Comparison of ENCODE assay signal across 13 mouse cellular contexts in genomic region chr6:124380142-124380541, GRCm38 (mm10). TPM values are rescaled to one million over a fixed set of nuclear protein-coding genes. Genes with fewer than 3 reads are reported as not detected.
DNase-seq lines count a peak whose midpoint lies in the region; ATAC-seq and TF ChIP-seq lines count a peak whose summit lies in the region.
"Had no signal": no experiment of that assay in that cellular context is flagged by ENCODE, and none has a peak within 500 bp of the region (broad histone marks: within the 10 kb centered on the region; RNA-seq: fewer than 3 reads in every experiment).

No protein-coding gene starts in this region.

- no peak for ATAC-seq in heart, postnatal 0 days (ENCODE audit: insufficient read depth, low read depth)
- ATAC-seq in hematopoietic stem cell, adult 5-6 weeks (replicated peaks in 1 of 2; ENCODE audit: insufficient read depth in 1 of 2, low FRiP score in 2 of 2, low TSS enrichment in 1 of 2, low read depth in 1 of 2, poor library complexity in 2 of 2, severe bottlenecking in 2 of 2) = peak; percentile 43 to 49
- ATAC-seq: intestine, embryonic 16.5 days; midbrain, embryonic 13.5 days had no signal

- no peak overlapping the region for H3K27ac ChIP-seq in heart, postnatal 0 days (ENCODE audit: low read depth)
- H3K27ac ChIP-seq in MEL (ENCODE audit: control insufficient read depth, low read depth, low read length) = no peak overlapping the region
- H3K27ac ChIP-seq: heart, embryonic 15.5 days; liver, embryonic 13.5 days; midbrain, embryonic 13.5 days had no signal

- no peaks in the 10 kb centered on the region for H3K4me1 ChIP-seq in heart, postnatal 0 days (ENCODE audit: control insufficient read depth, insufficient read depth)
- peaks cover 13 to 23% of the 10 kb centered on the region in 2 experiments for H3K4me1 ChIP-seq in MEL (ENCODE audit: control insufficient read depth in 1 of 2, insufficient read depth in 2 of 2, low read length in 2 of 2)
- H3K4me1 ChIP-seq: heart, embryonic 15.5 days; midbrain, embryonic 13.5 days had no signal

- no peak overlapping the region for H3K4me2 ChIP-seq in heart, postnatal 0 days (ENCODE audit: low read depth, low read length)
- H3K4me2 ChIP-seq: heart, embryonic 15.5 days; liver, embryonic 13.5 days; midbrain, embryonic 13.5 days had no signal

- TF ChIP-seq EP300 in heart, postnatal 0 days (IDR thresholded peaks at IDR 0.05; ENCODE audit: low read depth) = no peak
- TF ChIP-seq EP300 in MEL (IDR thresholded peaks at IDR 0.05; ENCODE audit: low read depth in 1 of 2, low read length in 2 of 2) = no peak

- H3K79me2 ChIP-seq in MEL (ENCODE audit: control insufficient read depth, insufficient read depth, low read length, poor library complexity) = no peaks in the 10 kb centered on the region

- H3K4me3 ChIP-seq in heart, postnatal 0 days (ENCODE audit: low read depth, low read length) = no peak overlapping the region
- no peak overlapping the region for H3K4me3 ChIP-seq in MEL (ENCODE audit: control insufficient read depth in 1 of 2, insufficient read depth in 1 of 2, low read depth in 2 of 2, low read length in 2 of 2)
- H3K4me3 ChIP-seq: heart, embryonic 15.5 days; liver, embryonic 13.5 days; midbrain, embryonic 13.5 days had no signal

- TF ChIP-seq RAD21 in MEL (IDR thresholded peaks at IDR 0.05; ENCODE audit: low read depth, low read length) = peak; percentile 63

- intact Hi-C loops in heart, postnatal 14 days (cut with DNase I) = no loop called here
- intact Hi-C loops in left cerebral cortex, postnatal 4 days (cut with DNase I) = no loop called here

- peak; percentile 10; the same call in 1 of the 2 replicates for TF ChIP-seq CTCF in heart, postnatal 0 days (IDR thresholded peaks at IDR 0.05; ENCODE audit: low read depth)
- TF ChIP-seq CTCF in MEL (IDR thresholded peaks at IDR 0.05 in 2 of 3, conservative IDR thresholded peaks at IDR 0.05 in 1 of 3; ENCODE audit: control insufficient read depth in 1 of 3, insufficient read depth in 1 of 3, low read depth in 2 of 3, low read length in 3 of 3, poor library complexity in 1 of 3, severe bottlenecking in 1 of 3) = peak in 2 of 3 experiments; percentile 49 to 68; a peak in 4 of 6 replicates

- TF ChIP-seq POLR2A in MEL (IDR thresholded peaks at IDR 0.05; ENCODE audit: control insufficient read depth in 1 of 2, insufficient read depth in 1 of 2, low read depth in 1 of 2, low read length in 2 of 2, poor library complexity in 1 of 2) = no peak

- no peaks in the 10 kb centered on the region for H3K27me3 ChIP-seq in heart, postnatal 0 days (ENCODE audit: control insufficient read depth, insufficient read depth, low read length)
- H3K27me3 ChIP-seq in MEL (ENCODE audit: control insufficient read depth in 1 of 2, insufficient read depth in 2 of 2, low read length in 2 of 2) = no peaks in the 10 kb centered on the region
- H3K27me3 ChIP-seq: heart, embryonic 15.5 days; liver, embryonic 13.5 days; midbrain, embryonic 13.5 days had no signal

- 37% methylated on average over 5 of the region's 5 CpGs for WGBS in heart, postnatal 0 days

- H3K9ac ChIP-seq in heart, postnatal 0 days (replicated peaks; ENCODE audit: low read depth, low read length) = no peak overlapping the region
- H3K9ac ChIP-seq in MEL (ENCODE audit: control insufficient read depth, low read depth, low read length, poor library complexity, severe bottlenecking) = 0 out of 2 replicates have a peak overlapping the region, but pooled peaks have one; percentile 12
- H3K9ac ChIP-seq: heart, embryonic 15.5 days; liver, embryonic 13.5 days; midbrain, embryonic 13.5 days had no signal

- 0 out of 2 replicates have a peak, but pooled peaks cover 2% of the 10 kb centered on the region for H3K9me3 ChIP-seq in heart, postnatal 0 days (replicated peaks; ENCODE audit: control insufficient read depth, low read length)
- no peaks in the 10 kb centered on the region for H3K9me3 ChIP-seq in MEL (replicated peaks; ENCODE audit: insufficient read depth, low read length)
- H3K9me3 ChIP-seq: heart, embryonic 15.5 days; liver, embryonic 13.5 days; midbrain, embryonic 13.5 days had no signal

- DNase-seq in heart, postnatal 0 days (ENCODE audit: low spot score) = no peak
- DNase-seq in heart, postnatal 14 days = no peak
- DNase-seq in 416B (ENCODE audit: low read depth) (peak; percentile 88), MEL (ENCODE audit: low read depth, low spot score) (peak; percentile 80)
- DNase-seq in left cerebral cortex, postnatal 4 days = no peak
- DNase-seq in frontal cortex, postnatal 14 days (ENCODE audit: low spot score in 2 of 2) = no peak
- no peak for DNase-seq in urinary bladder, postnatal 10 days (ENCODE audit: low spot score)
- DNase-seq: cerebellum, adult 8-10 months; liver, embryonic 13.5 days had no signal

- no peaks in the 10 kb centered on the region for H3K36me3 ChIP-seq in heart, postnatal 0 days (replicated peaks; ENCODE audit: control insufficient read depth, insufficient read depth, low read length)
- H3K36me3 ChIP-seq in MEL (ENCODE audit: control insufficient read depth in 1 of 2, insufficient read depth in 2 of 2, low read length in 2 of 2) = peaks cover 0 to 23% of the 10 kb centered on the region in 2 experiments; a peak in 2 of 4 replicates
- H3K36me3 ChIP-seq: heart, embryonic 15.5 days; liver, embryonic 13.5 days; midbrain, embryonic 13.5 days had no signal

TF ChIP-seq in MEL, 35 proteins besides CTCF, POLR2A, EP300 and RAD21:
- TF ChIP-seq BHLHE40 (IDR thresholded peaks at IDR 0.05; ENCODE audit: borderline replicate concordance, low read depth, low read length) (peak; percentile 75), USF1 (IDR thresholded peaks at IDR 0.05; ENCODE audit: low read depth, low read length) (peak; percentile 72), MAX (IDR thresholded peaks at IDR 0.05; ENCODE audit: low read length) (0 out of 2 replicates have a peak, but pooled peaks have one; percentile 18), SMC3 (IDR thresholded peaks at IDR 0.05; ENCODE audit: low read depth, low read length) (peak; percentile 54), TBP (IDR thresholded peaks at IDR 0.05; ENCODE audit: low read depth, low read length) (no peak), ZNF384 (IDR thresholded peaks at IDR 0.05; ENCODE audit: low read depth, low read length) (no peak), SIN3A (IDR thresholded peaks at IDR 0.05; ENCODE audit: low read length) (peak; percentile 68), MAFK (IDR thresholded peaks at IDR 0.05; ENCODE audit: borderline replicate concordance, low read depth, low read length) (no peak), TAL1 (IDR thresholded peaks at IDR 0.05; ENCODE audit: low read length) (no peak)

RNA-seq across cellular contexts. Expression of gene Pex5, which starts 34.7 kb away (rescaled TPM):
- total RNA-seq in heart, postnatal 0 days (2014; rRNA removed; ENCODE audit: low replicate concordance) = 42.9 and 47.7 TPM in 2 replicates
- 20.8 and 21.4 TPM in 2 replicates for polyA plus RNA-seq in heart, postnatal 0 days (2015; fragmentation: Nextera tagmentation; extraction: Ambion mirVana)
- total RNA-seq in heart, postnatal 14 days (2021) = 10 to 100 TPM; 26.9 to 27.4 TPM
- 56.0 and 63.1 TPM in 2 replicates for total RNA-seq in MEL (2012; rRNA removed)
- polyA plus RNA-seq in MEL (2012; ENCODE audit: insufficient read depth in 1 of 2, insufficient read length in 2 of 2, low read depth in 1 of 2, low replicate concordance in 2 of 2, missing spikeins in 1 of 2) = 10 to 100 TPM in 1 of 2 experiments, not detected in 1; 63.0 TPM
- 23.6 and 37.3 TPM in 2 replicates for total RNA-seq in hematopoietic stem cell, adult 5-6 weeks (2017)
- total RNA-seq in left cerebral cortex, postnatal 4 days (2021) = 10 to 100 TPM; 80.4 to 82.4 TPM

Comparison
In these comparisons a context has a peak if more than half of its experiments do, and no peak if none do; other contexts are left out.
1. DNase-seq: peak in 416B (single experiment) and MEL (single experiment); none in heart, postnatal 0 days (single experiment), heart, postnatal 14 days (0 of 2), left cerebral cortex, postnatal 4 days (single experiment), frontal cortex, postnatal 14 days (0 of 2) and urinary bladder, postnatal 10 days (single experiment).